Mouse (Mus musculus): ENCODE data around the gene Hoxc5. TPM values are rescaled to one million over a fixed set of nuclear protein-coding genes. Genes with fewer than 3 reads are reported as not detected.

The Hoxc5 gene
- total RNA-seq, 2 experiments from 2014 or later = 1.9 to 2.3 TPM

DNA sequence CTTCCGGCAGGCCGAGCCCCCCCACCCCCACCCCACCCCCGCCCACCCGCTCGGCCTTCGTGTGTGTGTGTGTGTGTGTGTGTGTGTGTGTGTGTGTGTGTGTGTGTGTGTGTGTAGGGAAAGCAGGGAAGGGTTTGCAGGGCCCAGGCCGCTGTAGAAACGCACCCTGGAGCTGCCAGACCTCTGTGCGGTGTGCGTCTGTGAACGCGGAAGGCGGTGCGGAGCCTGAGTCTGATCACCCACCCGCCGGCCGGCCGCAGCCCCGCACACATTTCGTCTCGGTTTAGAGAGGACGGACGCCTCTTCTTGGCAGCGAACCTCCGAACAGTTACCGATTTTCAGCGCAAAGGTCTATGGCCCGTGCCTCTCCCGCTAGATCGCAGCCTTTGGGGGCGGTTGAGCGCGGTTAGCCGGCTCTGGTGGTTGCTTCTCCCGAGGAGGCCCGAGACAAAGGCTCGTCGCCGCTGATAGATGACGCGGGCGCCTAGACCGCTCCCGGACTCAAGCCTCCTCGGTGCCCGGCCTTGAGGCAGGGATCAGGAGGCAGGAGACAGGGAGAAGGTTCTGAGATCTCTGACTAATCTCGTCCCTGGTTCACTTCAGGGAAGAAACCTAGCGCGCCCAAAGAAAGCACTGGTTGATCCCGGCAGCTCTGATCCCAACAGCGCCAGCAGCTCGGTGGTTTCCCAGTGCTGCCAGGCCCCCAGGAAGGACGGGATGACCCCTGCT is 24.3 kb upstream of the Hoxc5 start:
- peak in 1 of 2 experiments; percentile 53 for DNase-seq

DNA sequence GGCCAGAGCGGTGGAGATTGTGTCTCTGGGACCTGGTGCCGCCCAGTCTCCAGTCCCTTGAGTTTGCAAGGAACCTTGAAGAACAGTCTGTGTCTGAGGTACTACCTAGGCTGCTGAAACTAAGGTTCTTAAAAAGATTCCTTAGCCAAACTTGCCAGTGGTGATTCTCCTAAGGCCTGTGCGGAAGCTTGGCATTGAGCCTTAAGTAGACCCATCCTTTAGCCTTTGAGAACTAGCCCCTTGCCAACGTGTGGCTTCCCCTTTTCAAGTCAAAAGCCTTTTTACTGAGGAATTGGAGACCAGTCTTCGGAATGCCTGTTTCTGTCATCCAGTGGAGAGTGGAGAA is 23.8 kb upstream of the Hoxc5 start:
- intact Hi-C loops (cut with DNase I) = loop anchor here (5.0 kb wide), 1 partner anchor 181 kb away; no protein-coding TSS in a partner anchor
- no peak for DNase-seq

More for the DNA sequence above, 24.3 kb upstream of the Hoxc5 start:
- intact Hi-C loops (cut with DNase I) = loop anchor here (5.0 kb wide), 1 partner anchor 181 kb away; no protein-coding TSS in a partner anchor

DNA sequence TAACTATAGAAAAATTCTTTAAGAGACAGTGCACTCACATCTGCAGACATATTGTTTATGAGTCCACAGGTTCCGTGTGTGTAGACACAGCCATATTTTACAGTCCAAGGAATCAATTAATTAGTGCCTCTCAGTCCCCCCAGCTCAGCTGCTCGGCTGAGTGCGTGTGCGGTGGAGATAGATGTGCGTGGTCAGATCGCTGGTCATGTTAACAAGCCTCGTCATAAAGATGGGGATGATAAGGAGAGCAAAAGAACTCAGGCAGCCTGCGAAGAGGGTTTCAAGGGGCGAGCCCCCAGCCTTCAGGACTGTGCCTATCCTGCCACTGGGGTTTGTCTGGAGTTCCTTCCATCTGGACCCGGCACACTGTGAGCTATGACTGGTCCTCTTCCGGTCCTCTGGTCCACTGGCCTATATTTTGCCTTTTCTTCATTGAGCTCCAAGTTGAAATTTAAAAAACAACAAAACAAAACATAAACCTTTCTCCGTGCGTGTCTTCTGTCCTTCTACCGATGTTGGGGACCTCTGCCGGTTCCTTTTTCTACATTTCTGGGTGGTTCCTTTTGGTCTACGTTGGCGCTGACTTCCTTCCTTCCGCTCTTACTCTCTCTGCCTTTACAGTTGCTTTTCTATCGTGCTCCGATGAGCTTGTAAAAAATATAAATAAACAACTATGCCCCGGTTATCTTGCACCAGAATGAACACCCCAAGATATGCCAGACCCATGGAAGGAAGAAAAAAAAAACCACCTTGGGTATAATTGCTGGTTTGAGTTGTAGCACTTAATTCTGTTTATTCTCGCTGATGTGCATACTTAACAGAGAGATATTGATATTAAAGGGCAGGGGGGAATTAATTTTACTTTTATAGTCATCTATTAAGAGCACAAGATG is 21.8 kb upstream of the Hoxc5 start:
- DNase-seq = no peak
- intact Hi-C loops (cut with DNase I) = no loop called here

DNA sequence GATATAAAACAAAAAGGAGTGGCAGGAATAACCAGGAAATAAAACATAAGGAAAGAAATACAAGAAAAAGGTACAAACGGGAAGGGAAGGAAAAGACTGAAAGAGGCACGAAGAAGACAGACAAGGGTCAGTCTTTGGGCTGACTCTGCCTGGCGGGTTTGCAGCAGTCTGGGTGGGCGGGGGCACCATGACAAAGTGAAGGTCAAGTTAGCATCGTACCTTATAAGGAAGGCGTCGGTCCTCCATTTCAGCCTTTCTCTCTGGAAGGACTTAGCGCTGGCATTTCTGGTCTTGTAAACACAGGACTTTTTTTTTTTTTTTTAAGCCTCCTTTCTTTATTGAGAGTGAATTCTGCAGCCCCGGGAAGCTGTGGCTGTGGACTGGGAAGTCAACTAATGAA is 20.0 kb upstream of the Hoxc5 start:
- DNase-seq = no peak
- intact Hi-C loops (cut with DNase I) = no loop called here

DNA sequence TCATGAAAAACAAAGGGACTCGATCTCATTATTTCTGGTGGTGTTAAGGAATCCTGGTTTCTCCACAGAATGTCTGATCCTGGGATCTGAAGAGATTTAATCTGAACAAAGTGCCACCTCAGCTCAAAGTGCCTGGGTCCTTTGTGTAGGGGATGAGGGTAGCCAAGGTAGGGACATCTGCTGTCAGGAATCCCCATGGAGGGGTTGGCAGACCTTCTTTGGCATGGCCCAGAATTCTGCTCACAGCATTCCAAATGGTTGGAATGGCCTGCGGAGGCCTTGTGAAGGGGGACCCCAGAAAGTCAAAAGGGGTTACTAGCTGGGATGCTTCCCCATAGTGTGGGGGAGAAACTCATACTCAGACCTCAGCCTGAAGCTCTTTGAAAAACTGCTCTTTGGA is 18.4 kb upstream of the Hoxc5 start:
- no peak for DNase-seq
- intact Hi-C loops (cut with DNase I) = no loop called here

DNA sequence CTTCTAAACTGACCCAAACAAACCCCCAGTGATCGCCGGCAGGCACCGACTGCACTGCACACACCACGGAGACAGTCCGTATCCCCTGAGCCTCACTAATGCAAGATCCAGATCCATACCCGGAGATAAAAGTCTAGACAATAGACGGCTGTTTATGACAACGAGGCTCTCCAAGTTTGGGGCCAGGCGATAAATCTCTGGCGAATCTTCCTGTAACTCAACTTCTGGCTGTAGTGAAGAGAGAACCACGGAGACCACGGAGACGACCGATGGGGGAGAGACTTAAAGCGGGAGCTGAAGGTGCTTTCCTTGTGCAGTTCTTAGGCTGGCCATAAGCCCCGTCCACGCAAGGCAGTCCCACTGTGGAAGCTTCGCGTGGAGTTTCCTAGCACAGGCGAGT is 17.5 kb upstream of the Hoxc5 start:
- no peak for DNase-seq
- intact Hi-C loops (cut with DNase I) = no loop called here

DNA sequence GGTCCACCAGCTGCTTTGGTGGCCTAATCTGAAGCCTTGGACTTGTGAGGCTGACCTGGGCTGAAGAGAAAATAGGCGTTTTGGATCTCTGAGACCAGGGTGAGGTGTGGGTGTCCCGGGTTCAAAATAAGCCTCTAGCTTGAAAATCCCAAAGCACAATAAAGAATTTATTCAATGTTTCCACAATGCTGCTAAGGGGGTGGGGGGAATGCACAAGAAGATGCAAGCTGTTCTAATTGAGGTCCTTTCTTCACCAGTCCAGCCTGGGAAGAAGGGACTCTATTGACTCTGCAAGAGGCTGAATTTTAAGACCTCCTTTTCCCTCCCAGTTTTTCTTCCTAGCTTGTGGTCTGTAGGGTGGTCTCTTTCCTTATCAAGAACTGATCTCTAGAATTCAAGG is 16.4 kb upstream of the Hoxc5 start:
- no peak for DNase-seq
- intact Hi-C loops (cut with DNase I) = no loop called here

DNA sequence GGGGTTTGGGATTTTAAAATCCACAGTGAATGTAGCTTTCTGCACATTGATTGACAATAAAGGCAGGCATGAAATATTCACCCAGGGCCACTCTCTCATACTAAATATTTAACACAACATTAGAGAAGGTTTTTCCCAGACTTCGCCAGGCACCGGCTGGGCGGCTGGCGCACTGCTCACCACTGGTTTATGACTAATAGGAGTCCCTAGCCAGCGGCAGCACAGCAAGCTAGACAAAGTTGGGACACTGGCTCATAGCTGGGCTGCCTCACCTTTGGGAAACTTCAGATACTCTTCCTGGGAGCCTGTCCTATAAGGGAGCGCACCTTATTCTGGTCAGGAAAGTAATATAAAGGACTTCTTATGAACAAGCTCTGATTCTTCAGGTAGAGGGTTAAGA is 13.7 kb upstream of the Hoxc5 start:
- peak in 1 of 2 experiments; percentile 27 for DNase-seq
- intact Hi-C loops (cut with DNase I) = no loop called here

DNA sequence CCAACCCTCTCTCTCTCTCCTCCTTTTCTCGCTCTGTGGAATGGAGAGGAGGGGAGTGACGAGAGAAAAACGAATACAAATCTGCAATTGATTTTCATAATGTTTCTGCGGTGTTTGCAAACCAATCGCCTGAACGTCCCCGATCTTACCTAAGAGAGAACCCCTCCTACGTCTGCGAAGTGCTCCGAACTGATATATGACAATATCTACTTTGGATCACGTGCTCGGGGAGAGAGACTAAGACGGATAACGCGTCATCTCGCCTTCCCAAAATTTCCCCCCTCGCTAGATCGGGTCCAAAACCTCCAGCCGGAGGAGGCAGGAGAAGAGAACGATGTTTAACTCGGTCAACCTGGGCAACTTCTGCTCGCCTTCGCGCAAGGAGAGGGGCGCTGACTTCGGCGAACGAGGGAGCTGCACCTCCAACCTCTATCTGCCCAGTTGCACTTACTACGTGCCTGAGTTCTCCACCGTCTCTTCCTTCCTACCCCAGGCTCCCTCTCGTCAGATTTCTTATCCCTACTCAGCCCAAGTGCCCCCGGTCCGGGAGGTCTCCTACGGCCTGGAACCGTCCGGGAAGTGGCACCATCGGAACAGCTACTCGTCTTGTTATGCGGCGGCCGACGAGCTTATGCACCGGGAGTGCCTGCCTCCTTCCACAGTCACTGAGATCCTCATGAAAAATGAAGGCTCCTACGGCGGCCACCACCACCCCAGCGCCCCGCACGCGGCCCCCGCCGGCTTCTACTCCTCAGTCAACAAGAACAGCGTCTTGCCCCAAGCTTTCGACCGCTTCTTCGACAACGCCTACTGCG is 12.8 kb upstream of the Hoxc5 start, which contains the start of gene Hoxc11:
TSS of gene Hoxc11 (plus strand) at position 236 of the 815 bp plus-strand sequence.
- DNase-seq = peak in 1 of 2 experiments; percentile 70
- intact Hi-C loops (cut with DNase I) = no loop called here

DNA sequence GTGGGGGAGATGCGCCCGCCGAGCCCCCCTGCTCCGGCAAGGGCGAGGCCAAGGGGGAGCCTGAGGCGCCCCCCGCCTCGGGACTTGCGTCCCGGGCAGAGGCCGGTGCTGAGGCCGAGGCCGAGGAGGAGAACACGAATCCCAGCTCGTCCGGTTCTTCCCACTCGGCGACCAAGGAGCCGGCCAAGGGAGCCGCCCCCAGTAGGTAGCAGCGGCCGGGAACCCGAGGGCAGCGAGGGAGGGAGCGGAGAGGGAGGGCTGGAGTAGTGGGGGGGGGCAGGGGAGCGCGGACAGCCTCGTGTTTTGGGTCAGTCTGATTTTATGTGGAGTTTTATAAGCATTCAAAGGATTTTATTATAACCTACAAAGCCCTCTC is 12.2 kb upstream of the Hoxc5 start:
- intact Hi-C loops (cut with DNase I) = no loop called here
- no peak for DNase-seq

DNA sequence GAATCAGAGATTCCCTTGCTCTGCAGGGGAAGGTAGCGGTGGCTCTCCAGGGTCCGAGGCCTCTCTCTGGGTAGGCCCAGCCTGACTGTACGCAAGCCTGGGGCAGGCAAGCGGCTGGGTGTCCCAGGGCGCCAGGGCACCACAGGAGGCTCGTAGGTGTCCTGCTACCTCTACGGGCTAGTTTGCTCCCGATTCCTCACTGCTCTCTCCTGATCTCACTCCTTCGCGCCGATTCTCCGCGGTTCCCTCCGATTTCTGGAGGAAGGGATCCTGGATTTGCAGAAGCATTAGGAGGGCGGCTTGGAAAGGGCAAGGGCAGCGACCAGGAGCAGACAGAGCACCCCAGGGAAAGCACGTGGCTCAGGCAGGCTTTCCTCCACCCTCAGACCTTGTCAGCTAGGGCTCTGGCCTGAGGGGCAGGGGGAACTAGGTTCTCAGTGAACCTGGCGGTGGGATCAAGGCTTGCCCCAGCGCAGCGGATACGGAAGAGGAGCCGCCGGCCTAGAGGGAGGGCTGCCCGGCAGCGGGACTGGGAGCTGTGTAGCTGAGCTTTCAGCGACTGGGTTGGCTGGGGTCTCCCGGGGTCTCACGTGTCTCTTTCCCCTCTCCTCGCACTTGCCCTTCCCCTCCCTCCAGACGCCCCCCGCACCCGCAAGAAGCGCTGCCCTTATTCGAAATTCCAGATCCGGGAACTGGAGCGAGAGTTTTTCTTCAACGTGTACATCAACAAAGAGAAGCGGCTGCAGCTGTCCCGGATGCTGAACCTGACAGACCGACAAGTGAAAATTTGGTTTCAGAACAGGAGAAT is 11.2 kb upstream of the Hoxc5 start:
- intact Hi-C loops (cut with DNase I) = no loop called here
- DNase-seq = peak in 1 of 2 experiments; percentile 63

DNA sequence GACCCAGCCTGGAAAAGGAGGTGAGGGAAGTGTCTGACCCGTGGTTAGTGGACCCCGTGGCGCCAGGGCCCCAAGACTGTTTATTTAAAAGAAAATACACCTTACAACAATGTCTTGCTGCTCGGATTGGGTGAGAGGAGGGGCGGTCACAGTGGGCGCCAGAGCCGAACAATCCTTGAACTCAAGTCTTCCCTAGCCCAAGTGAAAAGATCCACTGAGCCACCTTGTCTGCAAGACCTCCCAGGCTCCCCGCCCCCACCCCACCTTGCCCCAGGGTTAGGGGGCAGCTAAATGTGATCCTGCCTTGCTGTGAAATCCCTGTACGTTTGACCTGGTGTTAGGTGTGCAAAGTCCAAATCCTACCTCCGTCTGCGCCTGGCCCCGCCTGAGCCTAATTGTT is 10.3 kb upstream of the Hoxc5 start:
- DNase-seq = peak in 1 of 2 experiments; percentile 23
- intact Hi-C loops (cut with DNase I) = no loop called here

DNA sequence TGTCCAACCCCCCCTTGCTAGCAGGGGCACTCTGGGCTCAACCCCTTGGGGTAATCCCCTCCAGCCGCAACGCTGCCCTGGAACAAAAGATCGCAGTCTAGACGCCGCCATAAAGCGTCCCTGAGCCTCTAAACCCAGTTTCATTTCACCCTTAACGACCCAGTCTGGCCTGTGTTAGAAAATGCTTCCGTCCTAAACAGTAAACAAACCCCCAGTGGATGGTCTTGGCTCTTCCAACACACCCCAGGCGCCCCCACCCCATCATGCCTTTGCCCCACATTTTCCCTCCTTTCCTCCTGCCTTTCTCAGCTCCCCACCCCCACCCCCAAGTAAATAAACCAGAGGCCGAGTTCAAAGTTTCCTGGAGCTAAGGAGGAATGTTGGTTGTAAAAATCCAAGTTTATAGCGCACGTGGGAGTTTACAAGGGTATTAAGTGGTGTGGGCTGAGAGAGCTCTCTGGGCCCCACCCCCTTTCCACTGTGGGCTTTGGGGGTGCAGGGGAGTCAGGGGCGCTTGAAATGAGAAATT is 7.5 kb upstream of the Hoxc5 start:
- peak in 1 of 2 experiments; percentile 43 for DNase-seq
- intact Hi-C loops (cut with DNase I) = no loop called here

DNA sequence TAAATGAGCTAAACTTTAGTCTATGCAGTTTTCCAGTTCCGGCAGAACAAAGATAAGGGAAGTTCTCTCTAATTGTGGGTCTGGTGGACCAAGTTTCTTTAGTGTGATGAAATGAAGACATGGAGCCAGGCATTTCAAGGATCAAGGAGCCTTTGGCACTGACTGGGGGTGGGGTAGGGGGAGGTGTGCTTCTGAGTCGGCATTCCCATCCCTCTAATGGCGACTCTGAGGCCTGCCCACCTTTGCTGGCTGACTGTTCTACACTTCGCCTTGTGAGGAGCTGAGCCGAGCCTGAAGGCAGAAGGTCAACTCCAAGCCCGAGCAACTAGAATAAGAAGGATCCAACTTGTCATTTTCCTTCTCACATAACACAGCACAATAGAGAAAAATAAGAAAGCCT is 5.5 kb upstream of the Hoxc5 start:
- intact Hi-C loops (cut with DNase I) = loop anchor here (2.0 kb wide), 1 partner anchor 15 kb away; the partner anchor contains the start of gene Hoxc9
- DNase-seq = peak in 1 of 2 experiments; percentile 51

DNA sequence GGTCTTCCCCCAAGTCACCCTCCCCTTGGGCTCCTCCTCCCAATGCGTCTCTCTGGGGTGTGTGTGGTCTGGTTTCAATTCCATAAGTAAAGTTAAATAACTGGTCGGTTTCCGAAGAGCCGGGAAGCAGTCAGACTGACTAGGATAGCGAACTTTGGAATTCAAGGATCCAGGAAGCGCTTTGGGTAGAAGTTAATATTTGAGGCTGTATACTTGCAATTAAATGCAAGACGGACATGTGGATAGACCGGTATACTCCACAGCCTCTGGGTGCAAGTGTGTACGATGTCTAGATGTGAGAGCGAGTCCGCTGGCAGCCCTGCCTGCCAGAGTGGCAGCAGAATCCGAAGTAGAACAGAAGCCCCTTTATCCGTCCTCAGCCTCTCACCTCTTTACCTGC is 4.8 kb upstream of the Hoxc5 start:
- DNase-seq = peak in 1 of 2 experiments; percentile 56
- intact Hi-C loops (cut with DNase I) = loop anchor here (2.0 kb wide), 1 partner anchor 14 kb away; the partner anchor contains the start of gene Hoxc9

DNA sequence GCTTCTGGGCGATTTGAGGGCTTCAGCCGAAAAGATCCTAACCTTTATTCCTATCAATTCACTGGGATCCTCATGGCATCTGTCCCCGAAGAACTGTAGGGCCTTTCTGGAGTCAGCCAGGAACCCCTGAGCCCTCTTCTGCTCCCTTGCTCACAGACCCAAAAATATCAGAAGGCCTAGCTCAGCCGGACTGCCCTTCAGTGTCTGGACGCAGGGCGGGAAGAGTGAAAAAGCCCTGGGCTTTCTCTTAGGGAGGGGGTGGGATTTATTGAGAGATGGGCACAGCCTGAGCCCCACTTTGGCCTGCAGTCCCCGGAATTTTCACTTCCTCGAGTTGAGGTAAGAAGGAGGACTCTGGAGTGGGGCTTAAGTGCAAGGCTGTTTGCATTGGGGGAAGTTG is 4.0 kb upstream of the Hoxc5 start:
- peak in 1 of 2 experiments; percentile 50 for DNase-seq

DNA sequence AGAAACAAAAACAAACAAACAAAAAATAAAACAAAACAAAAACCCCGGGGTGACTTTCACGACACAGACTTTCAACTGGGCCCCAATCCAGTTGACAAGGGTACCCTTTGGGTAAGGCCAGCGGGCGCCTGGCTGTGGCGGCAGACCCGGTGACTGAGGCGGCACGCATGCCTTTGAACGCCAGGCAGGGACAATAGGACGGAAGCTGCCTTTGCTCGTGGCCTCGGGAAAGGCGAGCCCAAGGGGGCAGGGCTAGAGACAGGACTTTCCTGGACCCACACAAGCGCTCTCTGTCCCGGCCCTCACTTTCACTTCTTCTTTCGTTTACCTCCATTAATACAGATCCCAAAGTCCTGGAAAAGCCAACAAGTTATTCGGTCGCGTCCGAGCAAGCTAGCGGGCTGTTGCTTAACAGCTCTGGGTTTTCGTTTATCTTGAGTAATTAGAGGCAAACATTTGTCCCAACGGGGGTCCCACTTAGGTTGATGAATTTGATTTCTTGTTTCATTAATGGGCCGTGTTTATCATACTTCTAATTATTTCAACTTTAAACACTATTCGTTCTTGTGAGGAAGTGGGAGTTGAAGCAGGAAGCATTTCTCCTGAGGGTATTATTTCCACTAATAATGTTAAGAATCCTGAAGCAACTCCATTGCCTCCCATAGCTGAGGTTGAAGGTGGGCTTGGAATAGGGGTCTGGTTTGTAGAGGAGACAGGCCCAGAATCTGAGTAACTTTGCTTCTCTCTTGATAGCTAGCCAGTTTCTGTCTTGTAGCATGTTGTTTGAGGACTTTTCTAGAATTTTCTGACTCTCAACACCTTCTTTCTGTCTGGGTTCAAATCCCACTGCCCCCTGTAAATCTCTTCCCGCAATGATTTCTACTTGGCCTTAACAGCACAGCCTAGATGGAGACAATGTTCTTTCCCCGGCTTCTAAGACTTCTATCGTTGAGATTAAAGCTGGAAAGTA is 3.3 kb upstream of the Hoxc5 start:
- intact Hi-C loops (cut with DNase I) = loop anchor here (2.0 kb wide), 2 partner anchors 13 to 343 kb away; partner anchors contain the start of gene Hoxc9
- DNase-seq = peak; percentile 70 to 74

More for the DNA sequence above, 4.0 kb upstream of the Hoxc5 start:
- intact Hi-C loops (cut with DNase I) = loop anchor here (2.0 kb wide), 1 partner anchor 14 kb away; the partner anchor contains the start of gene Hoxc9
